Mouse (Mus musculus) hindbrain, embryonic 11.5 days (tissue): ENCODE data around the gene Gnaq. TPM values are rescaled to one million over a fixed set of nuclear protein-coding genes. Genes with fewer than 3 reads are reported as not detected.

Experiments used
- ATAC-seq: fragments of 200-750 bp; cut with Nextera tagmentation; 2 replicates; pipeline ENCODE4 v1.8.0; 2017; ENCODE audit warnings: mild to moderate bottlenecking, moderate TSS enrichment, moderate library complexity; ENCODE audit not compliant: low FRiP score
- DNase-seq: peaks from one replicate; pipeline ENCODE4 v3.0.0-alpha.2; 2015; ENCODE audit warnings: low spot score
- H3K27ac ChIP-seq: fragments of 300-500 bp; sonication (generic); 2 replicates; pipeline ENCODE4 v1.5.1; 2014; ENCODE audit warnings: mild to moderate bottlenecking, low read depth, low read length
- H3K27me3 ChIP-seq: fragments of 300-500 bp; sonication (generic); 2 replicates; pipeline ENCODE4 v1.6.1; 2014; ENCODE audit warnings: mild to moderate bottlenecking, low read length, moderate library complexity, mixed read lengths; ENCODE audit not compliant: control insufficient read depth, insufficient read depth
- H3K36me3 ChIP-seq: fragments of 300-500 bp; sonication (generic); 2 replicates; pipeline ENCODE4 v1.6.1; 2014; ENCODE audit warnings: mild to moderate bottlenecking, low read length, moderate library complexity, mixed read lengths; ENCODE audit not compliant: control insufficient read depth, insufficient read depth
- H3K4me1 ChIP-seq: fragments of 300-500 bp; sonication (generic); replicated peaks from 2 replicates; pipeline ENCODE4 v1.6.1; 2014; ENCODE audit warnings: low read length, mixed read lengths; ENCODE audit not compliant: control insufficient read depth, insufficient read depth
- H3K4me2 ChIP-seq: fragments of 300-500 bp; sonication (generic); replicated peaks from 2 replicates; pipeline ENCODE4 v1.6.1; 2014; ENCODE audit warnings: mild to moderate bottlenecking, low read depth, low read length
- H3K4me3 ChIP-seq: fragments of 300-500 bp; sonication (generic); 2 replicates; pipeline ENCODE4 v1.5.1; 2014; ENCODE audit warnings: low read depth, low read length
- H3K9ac ChIP-seq: fragments of 300-500 bp; sonication (generic); 2 replicates; pipeline ENCODE4 v1.6.1; 2014; ENCODE audit warnings: low read depth, low read length
- H3K9me3 ChIP-seq: fragments of 300-500 bp; sonication (generic); 2 replicates; pipeline ENCODE4 v1.6.1; 2016; ENCODE audit warnings: low read length; ENCODE audit not compliant: control insufficient read depth
- WGBS: fragments of 180-500 bp; shearing (Covaris S2); extraction: QIAGEN DNeasy Blood & Tissue Kit; methylation state at CpG from one replicate; pipeline ENCODE4 v1.1.7; 2014; 5-methylcytosine and 5-hydroxymethylcytosine counted together
- polyA plus RNA-seq: library from polyadenylated mRNA; unstranded; fragments of >200 nt; fragmentation: Nextera tagmentation; extraction: Ambion mirVana; gene quantifications from 2 replicates; pipeline ENCODE4 v1.2.1, GENCODE M21; 2014

Gnaq gene
- polyA plus RNA-seq, 1 experiment from 2014 or later = 23.2 TPM

DNA sequence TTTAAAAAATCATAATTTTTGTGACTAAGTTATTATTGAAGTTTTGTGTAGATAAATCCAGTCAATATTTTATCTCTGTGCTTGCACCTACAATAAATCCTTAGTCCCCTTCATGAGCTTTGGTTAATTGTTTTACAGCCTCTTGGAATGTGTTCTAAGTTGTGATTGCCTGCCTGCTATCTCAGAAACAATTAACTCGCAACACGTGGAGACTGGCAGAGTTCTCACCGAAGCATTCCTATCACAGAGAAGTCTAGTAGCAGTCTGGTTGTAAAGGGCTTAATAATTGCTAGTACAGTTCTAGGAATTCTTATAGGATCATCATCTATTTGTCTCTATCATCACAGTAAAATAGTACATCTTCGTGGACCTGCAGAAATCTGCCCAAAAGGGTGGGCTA is 243.2 kb downstream of the Gnaq start:
- Histone ChIP-seq H3K9ac (no peak overlapping the region), H3K4me3 (no peak overlapping the region), H3K4me1 (peaks cover 4% of the 10 kb centered on the region), H3K9me3 (no peaks in the 10 kb centered on the region), H3K27me3 (no peaks in the 10 kb centered on the region), H3K36me3 (no peaks in the 10 kb centered on the region), H3K4me2 (no peak overlapping the region), H3K27ac (no peak overlapping the region)
- WGBS = 72% methylated on average over 4 of the region's 4 CpGs
- ATAC-seq = no peak
- no peak for DNase-seq

DNA sequence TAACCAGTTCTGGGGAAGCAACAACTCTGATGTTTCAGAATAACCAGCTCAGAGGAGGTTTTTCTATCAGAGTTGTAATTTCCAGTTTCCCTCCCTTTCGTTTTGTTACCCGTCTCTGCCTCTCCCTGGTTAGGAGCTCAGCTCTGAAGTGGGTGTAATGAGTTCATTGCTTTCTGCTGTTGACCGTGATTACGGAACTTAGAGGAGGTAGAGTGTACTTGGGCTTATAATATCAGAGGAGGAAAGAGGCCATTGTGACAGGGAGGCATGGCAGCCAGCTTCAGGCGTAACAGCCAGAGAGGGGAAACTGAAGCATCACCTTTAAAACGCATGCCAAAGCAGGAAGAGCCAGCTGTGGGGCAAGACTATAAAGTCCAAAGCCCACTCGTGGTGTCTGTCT is 245.9 kb downstream of the Gnaq start:
- Histone ChIP-seq H3K9ac (no peak overlapping the region), H3K4me1 (no peaks in the 10 kb centered on the region), H3K27me3 (no peaks in the 10 kb centered on the region), H3K9me3 (no peaks in the 10 kb centered on the region), H3K4me2 (no peak overlapping the region), H3K4me3 (no peak overlapping the region), H3K36me3 (no peaks in the 10 kb centered on the region), H3K27ac (no peak overlapping the region)
- DNase-seq (no peak), ATAC-seq (no peak)
- 92% methylated on average over 7 of the region's 7 CpGs for WGBS

DNA sequence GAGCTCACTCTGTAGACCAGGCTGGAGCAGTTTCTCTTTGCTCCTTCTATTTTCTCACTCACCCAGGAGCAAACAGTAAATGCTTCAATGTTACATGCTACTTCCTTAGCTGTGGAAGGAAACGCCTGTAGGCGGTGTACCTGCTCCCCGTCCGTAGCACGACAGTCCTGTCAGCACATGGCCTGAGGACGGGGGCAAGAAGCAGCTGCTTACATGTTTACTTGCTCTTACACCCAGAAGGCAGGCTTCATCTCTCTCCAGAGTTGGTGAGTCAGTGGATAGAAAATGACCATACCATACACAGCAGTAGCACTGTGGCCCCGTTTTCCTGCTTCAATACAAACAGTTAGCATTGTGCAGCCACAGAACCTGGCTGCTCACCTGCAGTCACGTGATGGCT is 247.1 kb downstream of the Gnaq start:
- H3K27me3 ChIP-seq = no peaks in the 10 kb centered on the region
- no peaks in the 10 kb centered on the region for H3K4me1 ChIP-seq
- H3K36me3 ChIP-seq = no peaks in the 10 kb centered on the region
- no peak overlapping the region for H3K4me2 ChIP-seq
- H3K9me3 ChIP-seq = no peaks in the 10 kb centered on the region
- DNase-seq = no peak
- WGBS = 91% methylated on average over 8 of the region's 8 CpGs
- no peak overlapping the region for H3K27ac ChIP-seq
- ATAC-seq = no peak
- H3K4me3 ChIP-seq = no peak overlapping the region
- H3K9ac ChIP-seq = no peak overlapping the region

DNA sequence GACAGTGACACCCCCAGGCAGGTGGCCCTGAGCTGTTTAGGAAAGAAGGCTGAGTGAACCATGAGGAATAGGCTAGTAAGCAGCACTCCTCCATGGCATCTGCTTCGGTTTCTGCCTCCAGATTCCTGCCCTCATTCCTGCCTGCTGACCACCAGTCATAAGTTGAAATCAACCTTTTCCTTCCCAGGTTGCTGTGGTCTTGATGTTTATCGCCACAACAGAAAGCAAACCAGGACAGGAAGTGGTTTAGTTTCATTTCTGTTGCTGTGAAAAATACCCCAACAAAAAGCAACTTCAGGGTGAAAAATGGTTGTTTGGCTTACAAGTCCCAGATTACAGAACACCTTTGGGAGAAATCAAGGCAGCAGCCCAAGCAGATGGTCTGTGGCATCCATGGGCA is 249.8 kb downstream of the Gnaq start:
- ATAC-seq = no peak
- WGBS = 87% methylated on average over 2 of the region's 2 CpGs
- no peak for DNase-seq

DNA sequence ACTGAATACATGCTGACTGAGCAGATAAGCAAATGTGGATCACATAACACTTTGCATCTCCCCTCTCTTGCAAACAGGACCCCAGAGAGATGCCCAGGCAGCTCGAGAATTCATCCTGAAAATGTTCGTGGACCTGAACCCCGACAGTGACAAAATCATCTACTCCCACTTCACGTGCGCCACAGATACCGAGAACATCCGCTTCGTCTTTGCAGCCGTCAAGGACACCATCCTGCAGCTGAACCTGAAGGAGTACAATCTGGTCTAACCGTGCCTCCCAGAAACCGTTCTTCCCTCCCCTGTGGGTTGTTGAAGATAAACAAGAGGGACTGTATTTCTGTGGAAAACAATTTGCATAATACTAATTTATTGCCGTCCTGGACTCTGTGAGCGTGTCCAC is 250.5 kb downstream of the Gnaq start:
- H3K4me3 ChIP-seq = no peak overlapping the region
- 87% methylated on average over 13 of the region's 13 CpGs for WGBS
- no peaks in the 10 kb centered on the region for H3K9me3 ChIP-seq
- H3K9ac ChIP-seq = no peak overlapping the region
- no peaks in the 10 kb centered on the region for H3K4me1 ChIP-seq
- no peaks in the 10 kb centered on the region for H3K27me3 ChIP-seq
- H3K4me2 ChIP-seq = no peak overlapping the region
- DNase-seq = no peak
- no peaks in the 10 kb centered on the region for H3K36me3 ChIP-seq
- no peak for ATAC-seq
- no peak overlapping the region for H3K27ac ChIP-seq

More for the DNA sequence above, 249.8 kb downstream of the Gnaq start:
- H3K27ac ChIP-seq = no peak overlapping the region
- H3K9ac ChIP-seq = no peak overlapping the region
- H3K36me3 ChIP-seq = no peaks in the 10 kb centered on the region
- H3K27me3 ChIP-seq = no peaks in the 10 kb centered on the region
- H3K4me2 ChIP-seq = no peak overlapping the region
- H3K9me3 ChIP-seq = no peaks in the 10 kb centered on the region
- no peaks in the 10 kb centered on the region for H3K4me1 ChIP-seq
- H3K4me3 ChIP-seq = no peak overlapping the region

DNA sequence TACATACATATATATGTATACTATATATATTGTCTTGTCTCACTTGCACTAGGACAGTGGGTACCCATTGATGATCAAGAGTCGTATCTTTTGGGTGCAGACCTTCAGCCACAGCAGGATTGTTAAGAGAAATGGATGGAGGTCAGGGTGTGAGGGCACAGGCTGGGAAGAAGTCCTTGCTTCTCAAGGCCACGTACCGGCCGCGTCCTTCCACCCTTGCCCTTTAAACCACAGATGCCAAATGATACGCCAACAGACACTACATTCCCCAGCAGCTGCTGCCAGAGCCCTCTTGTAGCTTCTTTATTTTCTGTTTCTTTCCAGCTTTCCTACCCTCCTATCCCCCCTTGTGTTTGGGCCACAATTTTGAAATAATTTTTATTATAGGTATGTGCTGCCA is 251.5 kb downstream of the Gnaq start:
- DNase-seq = no peak

DNA sequence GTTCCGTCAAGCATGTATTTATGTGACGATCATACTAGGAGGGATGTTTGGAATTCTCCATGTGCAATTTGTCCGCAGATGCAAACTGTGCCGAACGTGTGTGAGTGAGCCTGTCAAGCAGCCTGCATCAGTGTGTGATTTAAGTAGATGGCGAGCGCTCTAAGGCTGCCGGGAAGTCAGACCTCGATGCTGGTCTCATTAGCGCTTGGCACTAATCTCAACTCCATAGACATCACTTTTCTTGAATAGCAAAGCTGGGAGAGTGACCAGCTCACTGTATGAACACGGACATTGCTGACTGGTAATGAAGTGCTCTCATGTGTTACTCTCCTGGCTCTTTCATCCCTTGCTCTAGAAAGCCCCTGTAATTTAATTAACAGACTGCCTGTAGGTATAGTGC is 252.3 kb downstream of the Gnaq start:
- Histone ChIP-seq H3K9me3 (no peaks in the 10 kb centered on the region), H3K27me3 (no peaks in the 10 kb centered on the region), H3K4me2 (no peak overlapping the region), H3K4me3 (no peak overlapping the region), H3K27ac (no peak overlapping the region), H3K36me3 (no peaks in the 10 kb centered on the region), H3K9ac (no peak overlapping the region), H3K4me1 (no peaks in the 10 kb centered on the region)
- DNase-seq (no peak), ATAC-seq (no peak)
- WGBS = 87% methylated on average over 11 of the region's 11 CpGs

More for the DNA sequence above, 251.5 kb downstream of the Gnaq start:
- Histone ChIP-seq H3K27me3 (no peaks in the 10 kb centered on the region), H3K9me3 (no peaks in the 10 kb centered on the region), H3K4me1 (no peaks in the 10 kb centered on the region), H3K9ac (no peak overlapping the region), H3K4me2 (no peak overlapping the region), H3K27ac (no peak overlapping the region), H3K4me3 (no peak overlapping the region), H3K36me3 (no peaks in the 10 kb centered on the region)
- WGBS = 94% methylated on average over 6 of the region's 6 CpGs
- ATAC-seq = no peak

DNA sequence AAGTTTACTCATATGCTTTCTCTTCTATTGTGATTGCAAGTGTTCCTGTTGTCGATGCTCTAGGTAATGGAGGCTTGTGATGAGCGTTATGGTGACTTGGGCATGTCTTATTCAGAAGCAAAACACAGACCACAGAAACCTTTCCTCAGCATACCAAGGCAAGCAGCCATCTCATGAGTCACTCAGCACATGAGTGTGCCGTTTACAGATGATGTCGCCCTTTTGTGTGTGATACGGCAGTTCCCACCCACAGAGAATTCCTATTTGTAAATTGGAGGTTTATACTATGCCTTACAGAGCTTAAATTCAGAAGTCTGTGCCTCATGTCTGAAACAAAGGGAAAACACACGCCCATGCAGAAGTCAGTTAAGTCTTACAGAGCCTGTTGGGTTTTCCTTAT is 253.9 kb downstream of the Gnaq start:
- no peak for ATAC-seq
- Histone ChIP-seq H3K4me3 (no peak overlapping the region), H3K9ac (no peak overlapping the region), H3K4me2 (no peak overlapping the region), H3K4me1 (no peaks in the 10 kb centered on the region), H3K36me3 (no peaks in the 10 kb centered on the region), H3K9me3 (no peaks in the 10 kb centered on the region), H3K27ac (no peak overlapping the region), H3K27me3 (no peaks in the 10 kb centered on the region)
- DNase-seq = no peak
- WGBS = 81% methylated on average over 6 of the region's 6 CpGs

DNA sequence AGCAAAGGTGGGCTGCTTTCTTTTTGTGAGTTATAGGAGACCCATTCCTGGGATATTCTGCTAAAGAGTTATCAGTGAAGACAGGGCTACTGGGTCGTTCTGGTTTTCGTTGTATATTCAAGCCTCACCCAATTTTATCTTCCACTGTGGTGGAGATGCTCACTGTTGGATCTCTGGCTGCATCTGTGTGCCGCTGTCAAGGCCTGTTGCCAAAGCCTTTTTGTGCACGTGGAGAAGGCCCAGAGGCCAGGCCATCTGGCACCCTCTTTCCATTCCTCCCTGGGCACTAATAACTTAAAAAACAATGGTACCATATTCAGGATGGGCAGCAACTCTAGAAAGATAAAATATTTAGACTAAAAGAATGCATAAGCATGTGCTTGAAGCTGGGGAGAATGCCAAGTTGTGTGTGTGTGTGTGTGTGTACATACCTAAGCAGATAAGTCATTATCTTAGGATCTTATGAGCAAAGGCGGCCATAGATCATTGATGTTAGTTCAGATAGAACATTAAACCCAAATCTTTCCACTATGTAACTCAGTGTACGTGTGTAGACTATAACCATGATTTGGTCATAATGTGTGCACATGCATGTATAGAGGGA is 257.7 kb downstream of the Gnaq start:
- Histone ChIP-seq H3K9ac (no peak overlapping the region), H3K4me3 (no peak overlapping the region), H3K27ac (no peak overlapping the region), H3K36me3 (no peaks in the 10 kb centered on the region), H3K4me2 (no peak overlapping the region), H3K4me1 (no peaks in the 10 kb centered on the region), H3K27me3 (no peaks in the 10 kb centered on the region), H3K9me3 (no peaks in the 10 kb centered on the region)
- DNase-seq (no peak), ATAC-seq (no peak)
- WGBS = 90% methylated on average over 6 of the region's 6 CpGs
